Mouse (Mus musculus): Measurements from ENCODE around the gene Skor1. TPM values are rescaled to one million over a fixed set of nuclear protein-coding genes. Genes with fewer than 3 reads are reported as not detected.

Skor1 gene
- polyA plus RNA-seq, 1 experiment from 2014 or later, result not detected

DNA sequence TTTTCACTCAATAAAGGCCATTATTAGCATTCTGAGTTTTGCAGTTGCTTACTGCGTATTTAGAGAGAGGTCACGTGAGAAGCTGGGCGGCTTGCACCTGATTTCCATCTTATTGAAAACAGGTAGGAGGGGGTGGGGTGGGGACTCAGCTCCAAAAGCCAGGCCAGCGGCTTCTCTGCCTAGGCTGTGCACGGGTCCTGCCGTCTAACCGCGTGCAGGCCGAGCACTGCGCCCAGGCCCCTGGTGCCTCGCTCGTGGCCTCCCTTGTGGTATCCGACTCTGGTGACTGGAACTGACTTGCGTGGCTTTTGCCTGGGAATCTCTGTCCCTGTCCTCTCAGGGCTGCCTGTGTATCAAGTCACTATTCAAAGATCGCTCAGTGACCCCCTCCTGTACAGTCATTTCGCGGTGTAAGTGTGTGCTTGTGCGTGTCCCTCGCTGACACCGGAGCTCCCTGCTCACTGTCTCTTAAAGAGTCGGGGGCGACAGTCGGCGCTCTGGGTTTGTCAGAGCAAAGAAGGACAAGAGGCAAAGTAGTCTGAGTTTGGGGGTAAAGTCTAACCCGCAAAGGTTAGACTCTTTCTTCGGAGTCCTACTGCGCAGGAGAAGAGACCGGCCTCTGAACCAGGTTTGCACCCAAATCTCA, 16.7 kb downstream of the Skor1 start:
- Histone ChIP-seq H3K4me3 (ENCODE audit: low read length) (peak overlapping the region; percentile 74), H3K27ac (ENCODE audit: low read length) (peak overlapping the region; percentile 83), H3K9ac (ENCODE audit: low read length) (peak overlapping the region; percentile 81), H3K36me3 (ENCODE audit: control insufficient read depth, insufficient read depth) (no peaks in the 10 kb centered on the region), H3K9me3 (replicated peaks; ENCODE audit: control insufficient read depth, low read length) (no peaks in the 10 kb centered on the region), H3K27me3 (ENCODE audit: control insufficient read depth, insufficient read depth, low read length) (peaks cover 24% of the 10 kb centered on the region), H3K4me1 (ENCODE audit: control insufficient read depth, insufficient read depth, low read length) (peaks cover 16% of the 10 kb centered on the region), H3K4me2 (ENCODE audit: low read depth, low read length) (peak overlapping the region; percentile 76)
- WGBS, result 5% methylated on average over 28 of the region's 28 CpGs
- ATAC-seq (replicated peaks; ENCODE audit: extremely low read depth, insufficient read depth, low FRiP score), result 0 out of 2 replicates have a peak, but pooled peaks have one; percentile 17

DNA sequence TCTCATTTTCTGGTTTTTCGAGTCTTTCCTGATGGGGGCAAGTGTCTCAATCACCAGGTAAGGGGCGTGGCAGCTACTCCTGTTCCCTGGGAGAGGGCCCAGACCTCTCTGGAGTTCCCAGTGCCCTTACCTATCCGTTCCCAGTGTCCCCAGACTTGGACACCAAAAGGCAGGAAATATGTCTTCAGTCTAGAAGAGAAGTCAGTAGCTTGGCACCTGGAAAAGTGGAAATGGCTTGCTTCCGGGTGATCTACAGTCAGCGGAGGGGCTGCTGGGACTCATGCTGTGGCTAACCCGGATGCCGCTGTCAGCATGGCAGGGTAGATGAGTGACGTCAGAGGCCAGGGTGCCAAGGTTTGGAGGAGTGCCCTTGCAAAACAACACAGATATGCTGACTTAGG, 19.1 kb downstream of the Skor1 start:
- no peaks in the 10 kb centered on the region for H3K9me3 ChIP-seq (replicated peaks; ENCODE audit: control insufficient read depth, low read length)
- H3K4me3 ChIP-seq (ENCODE audit: low read length), result no peak overlapping the region
- H3K4me2 ChIP-seq (ENCODE audit: low read depth, low read length), result no peak overlapping the region
- ATAC-seq (replicated peaks; ENCODE audit: extremely low read depth, insufficient read depth, low FRiP score), result no peak
- 71% methylated on average over 8 of the region's 8 CpGs for WGBS
- H3K27me3 ChIP-seq (ENCODE audit: control insufficient read depth, insufficient read depth, low read length), result peaks cover 5% of the 10 kb centered on the region
- no peak overlapping the region for H3K9ac ChIP-seq (ENCODE audit: low read length)
- H3K27ac ChIP-seq (ENCODE audit: low read length), result no peak overlapping the region
- no peaks in the 10 kb centered on the region for H3K36me3 ChIP-seq (ENCODE audit: control insufficient read depth, insufficient read depth)
- peaks cover 12% of the 10 kb centered on the region for H3K4me1 ChIP-seq (ENCODE audit: control insufficient read depth, insufficient read depth, low read length)

DNA sequence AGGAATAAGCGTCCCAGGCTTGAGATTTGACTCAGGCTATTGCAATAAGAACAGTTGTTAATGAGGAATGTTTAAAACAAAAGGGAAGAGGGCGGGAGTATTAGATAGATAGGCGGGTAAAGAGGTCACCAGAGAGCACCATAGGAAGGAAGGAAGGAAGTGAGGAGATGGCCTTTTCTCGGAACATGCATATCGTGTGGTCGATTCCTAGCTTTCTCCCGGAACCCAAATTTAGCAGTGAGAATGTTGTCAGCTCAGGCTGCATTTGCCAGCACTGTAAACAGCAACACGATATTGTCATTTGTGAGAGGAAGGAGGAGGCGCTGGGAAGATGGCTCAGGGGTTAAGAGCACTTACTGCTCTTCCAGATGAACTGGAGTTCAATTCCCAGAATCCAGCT, 24.2 kb downstream of the Skor1 start:
- H3K4me3 ChIP-seq (ENCODE audit: low read length), result no peak overlapping the region
- no peak for ATAC-seq (replicated peaks; ENCODE audit: extremely low read depth, insufficient read depth, low FRiP score)
- no peak overlapping the region for H3K9ac ChIP-seq (ENCODE audit: low read length)
- H3K4me1 ChIP-seq (ENCODE audit: control insufficient read depth, insufficient read depth, low read length), result 0 out of 2 replicates have a peak, but pooled peaks cover 2% of the 10 kb centered on the region
- H3K27ac ChIP-seq (ENCODE audit: low read length), result no peak overlapping the region
- H3K27me3 ChIP-seq (ENCODE audit: control insufficient read depth, insufficient read depth, low read length), result no peaks in the 10 kb centered on the region
- H3K36me3 ChIP-seq (ENCODE audit: control insufficient read depth, insufficient read depth), result no peaks in the 10 kb centered on the region
- no peaks in the 10 kb centered on the region for H3K9me3 ChIP-seq (replicated peaks; ENCODE audit: control insufficient read depth, low read length)
- WGBS, result 33% methylated on average over 9 of the region's 9 CpGs
- H3K4me2 ChIP-seq (ENCODE audit: low read depth, low read length), result peak overlapping the region; percentile 29

DNA sequence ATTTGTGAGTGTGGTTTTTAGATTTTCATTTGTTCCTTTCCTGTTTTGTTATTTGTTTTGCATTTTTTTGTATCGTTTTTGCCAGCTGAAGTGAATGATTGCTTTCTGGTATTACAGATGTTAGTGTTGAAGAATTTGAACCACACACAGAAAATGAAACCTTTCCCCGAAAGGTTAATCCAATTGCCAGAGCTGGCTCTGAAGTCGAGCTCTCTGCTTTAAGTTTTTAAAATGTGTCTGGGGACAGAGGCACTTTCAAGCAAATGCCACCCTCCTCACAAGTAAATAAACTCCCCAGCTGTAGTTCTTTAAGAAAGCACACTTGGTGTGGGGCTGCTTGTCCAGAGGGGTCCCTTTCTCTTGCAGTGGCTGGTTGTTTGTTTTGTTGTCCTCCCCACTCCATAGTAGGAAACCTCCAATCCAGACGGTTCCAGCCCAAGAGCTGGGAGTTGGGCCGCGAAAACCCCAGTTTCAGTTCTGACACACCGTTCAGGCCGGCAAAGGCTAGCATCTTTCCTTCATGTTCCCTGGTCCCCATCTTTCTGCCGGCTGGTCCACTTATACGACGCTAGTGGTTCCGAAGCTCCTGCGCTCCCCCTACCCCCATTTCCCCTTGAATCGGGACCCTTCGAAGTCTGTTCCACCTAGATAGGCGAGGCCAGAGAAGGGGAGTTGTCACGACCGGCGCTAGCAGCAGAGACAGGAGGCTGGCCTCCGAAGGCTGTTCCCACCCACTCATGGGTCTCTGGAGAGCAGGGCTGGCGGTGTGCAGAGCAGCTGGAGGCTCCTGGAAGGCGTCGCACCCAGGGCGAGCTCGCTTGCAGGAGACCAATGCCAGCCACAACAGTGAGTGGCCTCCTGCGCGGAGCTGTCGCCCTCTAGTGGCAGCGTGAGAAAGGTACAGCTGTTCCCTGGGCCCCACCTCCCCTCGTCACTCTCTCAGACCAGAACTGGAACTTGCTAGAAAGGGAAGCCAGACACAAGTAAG, 25.0 kb downstream of the Skor1 start:
- Histone ChIP-seq H3K9ac (ENCODE audit: low read length) (peak overlapping the region; percentile 81), H3K27ac (ENCODE audit: low read length) (peak overlapping the region; percentile 77), H3K36me3 (ENCODE audit: control insufficient read depth, insufficient read depth) (no peaks in the 10 kb centered on the region), H3K9me3 (replicated peaks; ENCODE audit: control insufficient read depth, low read length) (no peaks in the 10 kb centered on the region), H3K4me3 (ENCODE audit: low read length) (peak overlapping the region; percentile 64), H3K27me3 (ENCODE audit: control insufficient read depth, insufficient read depth, low read length) (no peaks in the 10 kb centered on the region), H3K4me1 (ENCODE audit: control insufficient read depth, insufficient read depth, low read length) (0 out of 2 replicates have a peak, but pooled peaks cover 2% of the 10 kb centered on the region), H3K4me2 (ENCODE audit: low read depth, low read length) (peak overlapping the region; percentile 97)
- peak; percentile 96 for ATAC-seq (replicated peaks; ENCODE audit: extremely low read depth, insufficient read depth, low FRiP score)
- WGBS, result 6% methylated on average over 30 of the region's 30 CpGs

DNA sequence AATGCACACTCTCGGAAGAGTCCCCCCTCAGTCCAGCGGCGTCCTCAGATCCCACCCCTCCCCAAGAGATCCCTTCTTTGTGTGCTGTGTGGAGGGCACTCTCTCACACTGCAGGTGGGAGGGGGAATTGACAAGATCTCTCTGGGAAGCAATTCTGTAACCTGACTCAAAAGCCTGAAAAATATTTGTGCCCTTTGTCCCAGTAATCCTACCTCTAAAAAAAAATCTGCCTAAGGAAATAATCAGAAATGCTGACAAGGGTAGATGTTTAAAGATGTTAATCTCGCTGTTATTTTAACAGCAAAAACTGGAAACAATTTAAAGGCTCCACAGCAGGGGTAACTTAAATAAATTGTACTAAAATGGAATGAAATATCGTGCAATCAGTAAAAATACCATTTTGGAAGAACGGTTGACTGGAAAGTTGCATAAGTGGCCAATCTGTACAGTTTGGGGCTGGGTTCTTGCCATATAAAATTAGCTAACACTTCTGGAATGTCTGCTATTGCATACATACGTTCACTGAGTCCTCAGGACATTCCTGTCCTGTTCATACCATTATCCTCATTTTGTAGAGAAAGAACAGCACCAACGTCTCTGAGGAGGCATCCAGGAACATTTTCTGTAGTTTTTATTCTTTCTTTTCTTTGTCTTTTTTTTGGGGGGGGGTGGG, 26.5 kb downstream of the Skor1 start:
- ATAC-seq (replicated peaks; ENCODE audit: extremely low read depth, insufficient read depth, low FRiP score), result no peak

DNA sequence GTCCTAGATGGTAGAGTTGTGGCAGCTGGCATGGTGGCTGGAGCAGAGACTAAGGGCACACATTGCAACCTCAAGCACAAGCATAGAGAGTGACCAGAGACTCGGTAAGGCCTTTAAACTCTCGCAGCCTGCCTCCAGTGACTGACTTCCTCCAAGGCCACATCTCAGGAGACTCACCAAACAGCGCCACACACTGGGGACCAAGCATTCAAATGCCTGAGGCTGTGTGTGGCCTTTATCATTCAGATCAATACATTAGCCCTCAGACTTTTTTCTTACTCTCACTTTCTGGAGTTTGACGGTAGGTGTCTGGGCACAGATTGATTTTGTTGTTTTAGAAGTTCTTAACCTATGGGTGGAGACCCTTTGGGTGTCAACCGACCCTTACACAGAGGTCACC, 30.4 kb downstream of the Skor1 start:
- no peak overlapping the region for H3K9ac ChIP-seq (ENCODE audit: low read length)
- WGBS, result 66% methylated on average over 5 of the region's 5 CpGs

More for the DNA sequence above, 26.5 kb downstream of the Skor1 start:
- no peak overlapping the region for H3K27ac ChIP-seq (ENCODE audit: low read length)
- H3K27me3 ChIP-seq (ENCODE audit: control insufficient read depth, insufficient read depth, low read length), result no peaks in the 10 kb centered on the region
- H3K9me3 ChIP-seq (replicated peaks; ENCODE audit: control insufficient read depth, low read length), result no peaks in the 10 kb centered on the region
- 0 out of 2 replicates have a peak, but pooled peaks cover 2% of the 10 kb centered on the region for H3K4me1 ChIP-seq (ENCODE audit: control insufficient read depth, insufficient read depth, low read length)
- H3K9ac ChIP-seq (ENCODE audit: low read length), result no peak overlapping the region
- no peak overlapping the region for H3K4me3 ChIP-seq (ENCODE audit: low read length)
- H3K36me3 ChIP-seq (ENCODE audit: control insufficient read depth, insufficient read depth), result no peaks in the 10 kb centered on the region
- 54% methylated on average over 8 of the region's 8 CpGs for WGBS
- no peak overlapping the region for H3K4me2 ChIP-seq (ENCODE audit: low read depth, low read length)

DNA sequence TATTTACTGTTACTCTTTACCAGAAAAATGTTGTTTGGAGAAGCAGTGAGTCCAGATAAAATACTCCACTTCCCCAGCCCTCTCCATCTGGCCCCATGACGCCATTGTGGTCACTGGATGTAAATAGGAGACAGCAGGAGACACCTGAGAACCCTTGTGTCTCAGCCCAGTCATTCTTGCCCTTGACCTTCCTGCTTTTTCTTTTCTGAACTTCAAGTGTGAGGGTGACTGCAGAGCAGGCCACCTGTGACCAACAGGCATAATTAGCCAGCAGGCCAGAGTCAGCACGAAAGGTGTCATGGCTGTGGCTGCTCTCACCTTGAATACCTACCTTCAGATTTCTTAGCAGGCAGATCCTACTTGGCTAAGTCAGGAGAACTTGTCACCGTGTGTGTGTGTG, 36.2 kb downstream of the Skor1 start:
- no peaks in the 10 kb centered on the region for H3K36me3 ChIP-seq (ENCODE audit: control insufficient read depth, insufficient read depth)
- H3K27me3 ChIP-seq (ENCODE audit: control insufficient read depth, insufficient read depth, low read length), result no peaks in the 10 kb centered on the region
- 67% methylated on average over 3 of the region's 3 CpGs for WGBS
- H3K9ac ChIP-seq (ENCODE audit: low read length), result no peak overlapping the region
- H3K4me1 ChIP-seq (ENCODE audit: control insufficient read depth, insufficient read depth, low read length), result peaks cover 13% of the 10 kb centered on the region
- H3K4me3 ChIP-seq (ENCODE audit: low read length), result no peak overlapping the region
- H3K27ac ChIP-seq (ENCODE audit: low read length), result no peak overlapping the region
- ATAC-seq (replicated peaks; ENCODE audit: extremely low read depth, insufficient read depth, low FRiP score), result no peak
- no peaks in the 10 kb centered on the region for H3K9me3 ChIP-seq (replicated peaks; ENCODE audit: control insufficient read depth, low read length)
- no peak overlapping the region for H3K4me2 ChIP-seq (ENCODE audit: low read depth, low read length)

More for the DNA sequence above, 30.4 kb downstream of the Skor1 start:
- Histone ChIP-seq H3K4me1 (ENCODE audit: control insufficient read depth, insufficient read depth, low read length) (no peaks in the 10 kb centered on the region), H3K4me3 (ENCODE audit: low read length) (no peak overlapping the region), H3K36me3 (ENCODE audit: control insufficient read depth, insufficient read depth) (no peaks in the 10 kb centered on the region), H3K27me3 (ENCODE audit: control insufficient read depth, insufficient read depth, low read length) (no peaks in the 10 kb centered on the region), H3K9me3 (replicated peaks; ENCODE audit: control insufficient read depth, low read length) (no peaks in the 10 kb centered on the region), H3K4me2 (ENCODE audit: low read depth, low read length) (no peak overlapping the region), H3K27ac (ENCODE audit: low read length) (no peak overlapping the region)
- no peak for ATAC-seq (replicated peaks; ENCODE audit: extremely low read depth, insufficient read depth, low FRiP score)

DNA sequence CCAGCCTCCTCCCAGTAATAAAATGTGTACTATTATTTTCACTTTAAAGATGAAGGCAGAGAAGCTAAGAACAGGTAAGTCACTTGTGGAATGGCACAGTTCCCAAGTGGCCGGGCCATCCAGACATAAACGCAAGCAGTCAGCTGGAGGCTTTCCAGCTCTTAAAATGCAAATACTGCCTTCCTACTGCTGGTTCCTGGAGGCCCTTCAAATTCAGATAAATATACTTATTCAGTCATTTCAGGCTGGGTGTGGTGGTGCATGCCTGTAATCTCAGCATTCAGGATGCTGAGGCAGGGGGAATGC, 39.0 kb downstream of the Skor1 start:
- no peak for ATAC-seq (replicated peaks; ENCODE audit: extremely low read depth, insufficient read depth, low FRiP score)
- Histone ChIP-seq H3K9me3 (replicated peaks; ENCODE audit: control insufficient read depth, low read length) (no peaks in the 10 kb centered on the region), H3K36me3 (ENCODE audit: control insufficient read depth, insufficient read depth) (no peaks in the 10 kb centered on the region), H3K9ac (ENCODE audit: low read length) (peak overlapping the region; percentile 81), H3K4me1 (ENCODE audit: control insufficient read depth, insufficient read depth, low read length) (peaks cover 13% of the 10 kb centered on the region), H3K4me2 (ENCODE audit: low read depth, low read length) (peak overlapping the region; percentile 71), H3K27ac (ENCODE audit: low read length) (peak overlapping the region; percentile 98), H3K4me3 (ENCODE audit: low read length) (peak overlapping the region; percentile 64), H3K27me3 (ENCODE audit: control insufficient read depth, insufficient read depth, low read length) (no peaks in the 10 kb centered on the region)
- 7% methylated on average over 2 of the region's 2 CpGs for WGBS
